Mouse (Mus musculus) adrenal gland, adult 18-20 months (tissue): ENCODE data around the gene Sept3. TPM values are rescaled to one million over a fixed set of nuclear protein-coding genes. Genes with fewer than 3 reads are reported as not detected.

Experiments used
- DNase-seq, 2 experiments: peaks; one replicate each; pipeline ENCODE4 v3.0.0; 2021 to 2022; ENCODE audit warnings: low spot score in 2 of 2
- total RNA-seq, 2 experiments: library from RNA; stranded (reverse); gene quantifications; 1 replicate in 1 of 2; 2 replicates in 1 of 2; pipeline ENCODE4 v1.2.3; 2021

Gene Sept3
- total RNA-seq, 2 experiments from 2014 or later: 3.4 to 3.8 TPM

GRCm38 (mm10) chr15:82268783-82269182, 5.9 kb upstream of the Sept3 start:
- DNase-seq: no peak

DNA sequence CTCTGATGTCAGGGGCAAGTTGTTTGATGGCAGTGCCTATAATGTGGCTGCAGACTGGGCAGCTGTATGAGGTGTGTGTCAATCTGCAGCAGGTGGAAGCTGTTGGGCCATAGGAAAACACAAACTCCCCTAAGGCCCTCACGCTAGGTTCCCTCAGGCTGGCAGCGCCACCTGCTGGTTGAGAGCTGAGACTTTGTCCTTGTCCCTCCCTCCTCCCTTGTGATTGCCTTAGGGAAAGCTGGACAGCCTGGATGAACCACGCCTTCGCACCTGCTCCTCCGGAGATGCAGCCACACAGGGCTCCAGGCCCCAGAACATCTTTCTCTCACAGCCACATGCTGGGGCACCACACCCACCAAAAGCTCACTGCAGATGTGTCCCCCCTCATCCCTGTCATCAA, 3.5 kb upstream of the Sept3 start:
- peak; percentile 65 to 74 for DNase-seq

GRCm38 (mm10) chr15:82272295-82272694, 2.4 kb upstream of the Sept3 start:
- no peak for DNase-seq

DNA sequence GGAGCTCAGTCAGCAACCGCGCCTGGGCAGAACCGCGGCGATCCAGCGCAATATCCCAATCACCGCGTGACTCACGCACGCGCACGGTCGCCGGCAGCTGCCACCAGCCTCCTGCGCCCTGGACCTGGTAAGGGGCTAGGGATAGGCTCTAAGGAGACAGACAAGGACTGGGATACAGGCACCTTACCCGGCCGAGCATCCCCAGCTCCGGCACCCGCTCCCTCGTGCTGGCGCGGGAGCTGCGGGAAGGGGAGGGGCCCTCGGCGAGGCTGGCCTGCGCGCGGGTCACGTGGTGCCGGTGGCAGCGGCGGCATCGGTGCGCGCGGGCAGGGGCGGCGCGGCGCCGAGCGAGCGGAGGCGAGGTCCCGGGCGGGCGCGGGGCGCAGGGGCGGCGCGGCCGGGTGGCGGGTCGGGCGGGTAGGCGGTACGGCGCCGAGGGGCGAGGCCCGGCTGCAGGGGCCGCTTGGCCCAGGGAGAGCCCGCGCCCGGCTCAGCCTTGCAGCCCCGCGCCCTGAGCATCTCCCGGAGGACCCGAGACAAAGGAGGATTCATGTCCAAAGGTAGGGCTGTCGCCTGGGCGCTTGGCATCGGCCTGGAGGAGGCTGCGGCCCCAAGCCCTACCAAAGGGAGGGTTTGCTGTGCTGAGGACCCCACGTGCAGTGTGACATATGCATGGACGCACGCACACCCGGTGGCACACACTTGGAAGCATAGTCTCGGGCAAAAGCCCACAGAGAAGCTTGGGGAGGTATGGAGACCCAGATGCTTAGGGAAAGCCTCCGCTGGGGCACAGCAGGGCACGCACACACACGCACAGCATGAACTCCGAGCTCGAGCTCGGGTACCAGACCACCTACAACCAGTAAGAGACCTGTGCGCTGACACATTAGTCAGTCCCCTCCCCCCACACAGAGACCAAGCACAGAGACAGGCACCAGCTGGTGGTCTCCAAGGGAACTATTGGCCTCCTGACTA, 521 bp downstream of the Sept3 start:
- peak; percentile 46 to 53 for DNase-seq

GRCm38 (mm10) chr15:82277591-82277990, 2.9 kb downstream of the Sept3 start:
- DNase-seq: no peak

GRCm38 (mm10) chr15:82280638-82281037, 5.9 kb downstream of the Sept3 start:
- DNase-seq: no peak

- no peak for DNase-seq
Measured at GRCm38 (mm10) chr15:82286157-82286556, 11.5 kb downstream of the Sept3 start.

DNA sequence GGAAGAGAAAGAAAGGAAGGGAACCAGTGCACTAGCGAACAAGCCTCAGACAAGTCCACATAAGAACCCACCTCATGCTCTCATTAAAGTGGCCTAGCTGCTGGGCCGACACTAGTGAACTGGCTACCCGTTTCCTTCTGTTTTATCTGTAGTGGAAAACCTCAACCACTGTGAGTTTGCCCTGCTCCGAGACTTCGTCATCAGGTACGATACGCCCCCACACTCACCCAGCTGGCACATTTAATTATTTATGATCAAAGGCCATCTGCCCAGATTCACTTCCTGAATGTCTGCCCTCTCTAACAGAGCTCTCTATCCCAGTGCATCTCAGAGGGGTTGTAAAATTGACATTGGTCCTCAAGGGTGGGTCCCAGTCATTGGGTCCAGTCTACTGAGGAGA, 15.6 kb downstream of the Sept3 start:
- DNase-seq: no peak

GRCm38 (mm10) chr15:82292851-82293250, 18.2 kb downstream of the Sept3 start:
- no peak for DNase-seq

GRCm38 (mm10) chr15:82293271-82293711, 18.6 kb downstream of the Sept3 start:
- no peak for DNase-seq

DNA sequence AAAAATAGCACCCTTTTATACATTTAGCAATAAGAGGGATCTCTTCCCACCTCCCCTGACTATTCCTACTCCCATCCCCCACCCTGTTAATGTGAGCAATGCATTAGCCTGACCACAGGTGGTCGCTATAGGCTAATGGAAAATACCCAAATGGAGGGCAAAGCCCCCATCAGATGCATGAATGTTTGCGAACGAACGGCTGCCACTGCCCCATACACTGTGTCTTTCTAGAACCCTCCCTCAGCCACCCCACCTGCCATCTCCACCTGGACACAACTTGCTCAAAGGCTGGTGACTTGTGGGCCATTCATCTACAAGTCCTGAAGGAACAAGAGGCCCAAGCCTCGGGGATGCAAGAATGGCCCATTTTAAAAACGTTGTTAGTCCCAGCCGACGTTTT, 19.4 kb downstream of the Sept3 start:
- no peak for DNase-seq

DNA sequence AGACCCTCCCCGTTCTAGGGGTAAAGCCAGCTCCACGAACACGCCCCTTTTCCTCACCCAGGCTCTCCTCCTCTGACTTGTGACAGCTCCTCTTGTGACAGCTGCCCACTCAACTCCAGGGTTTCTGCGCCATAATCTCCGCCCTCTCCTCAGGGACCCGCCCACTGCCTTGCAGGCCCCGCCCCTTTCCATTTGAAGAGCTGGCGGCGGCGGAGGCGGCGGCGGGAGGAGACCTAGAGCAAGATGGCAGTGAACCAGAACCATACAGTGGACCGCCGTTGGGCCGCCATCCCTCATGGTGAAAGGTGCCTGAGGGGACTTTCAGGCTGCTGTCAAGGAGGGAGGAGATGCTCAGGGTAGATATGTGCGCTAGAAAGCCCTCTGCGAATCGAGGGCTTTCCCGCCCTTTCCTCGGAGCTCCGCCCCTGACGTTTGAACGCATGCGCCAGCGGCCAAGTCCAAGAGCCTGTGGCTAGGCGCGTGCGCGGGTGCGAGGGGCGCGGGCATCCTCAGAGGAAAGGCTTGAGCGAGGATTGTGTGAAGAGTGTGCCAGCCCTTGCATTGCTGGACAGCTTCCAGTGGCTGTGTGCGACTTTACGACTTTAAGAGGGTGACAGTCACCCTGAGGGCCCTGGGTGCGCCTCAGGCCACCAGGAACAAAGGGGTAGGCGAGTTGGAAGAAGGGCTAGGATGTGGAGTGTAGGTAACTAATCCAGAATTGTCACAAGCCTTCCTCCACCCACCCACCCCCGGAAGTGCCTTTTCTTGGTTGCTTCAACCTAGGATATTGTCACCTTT, 24.3 kb downstream of the Sept3 start, which contains the start of gene Wbp2nl:
TSS of gene Wbp2nl (plus strand) at position 191 of the 798 bp plus-strand sequence.
- no peak for DNase-seq

- no peak for DNase-seq
Measured at GRCm38 (mm10) chr15:82307107-82307506, 32.4 kb downstream of the Sept3 start.

- no peak for DNase-seq
Measured at GRCm38 (mm10) chr15:82308416-82308815, 33.7 kb downstream of the Sept3 start.

DNA sequence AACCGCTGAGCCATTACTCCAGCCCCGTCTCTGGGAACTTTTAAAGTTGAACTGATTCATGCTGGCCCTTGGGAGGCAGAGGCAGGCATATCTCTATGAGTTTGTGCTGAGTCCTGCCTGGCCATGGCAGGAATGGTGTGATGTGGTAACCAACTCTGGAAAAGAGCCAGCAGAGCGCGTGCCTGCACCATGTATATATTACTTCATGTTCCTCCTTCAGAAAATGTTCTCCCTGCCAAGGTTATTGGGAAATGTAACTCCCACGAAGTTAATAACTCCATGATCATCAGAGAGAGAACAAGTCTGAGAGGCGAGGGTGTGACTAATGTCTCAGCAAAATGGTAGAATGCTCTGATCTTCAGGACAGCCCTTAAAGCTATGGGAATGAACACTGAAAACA, 43.1 kb downstream of the Sept3 start:
- DNase-seq: no peak

- DNase-seq: no peak
Measured at GRCm38 (mm10) chr15:82319613-82320012, 44.9 kb downstream of the Sept3 start.

DNA sequence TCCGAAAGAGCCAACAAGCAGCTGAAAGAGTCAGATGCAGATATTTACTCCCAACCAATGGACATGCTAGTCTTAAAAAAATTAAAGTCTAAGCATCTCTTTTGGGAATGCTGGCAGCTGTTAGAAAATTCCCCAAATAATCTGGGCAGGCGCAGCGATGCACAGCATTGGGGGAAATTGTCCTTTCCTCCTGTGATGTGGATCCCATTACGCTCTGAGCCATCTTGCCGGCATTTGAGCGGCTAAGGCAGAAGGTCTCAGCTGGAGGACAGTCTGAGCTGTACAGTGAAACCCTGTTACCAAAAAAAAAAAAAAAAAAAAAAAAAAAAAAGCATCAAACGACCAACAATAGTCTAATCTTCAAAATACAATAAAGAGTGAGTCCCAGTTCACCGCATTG, 47.5 kb downstream of the Sept3 start:
- no peak for DNase-seq

DNA sequence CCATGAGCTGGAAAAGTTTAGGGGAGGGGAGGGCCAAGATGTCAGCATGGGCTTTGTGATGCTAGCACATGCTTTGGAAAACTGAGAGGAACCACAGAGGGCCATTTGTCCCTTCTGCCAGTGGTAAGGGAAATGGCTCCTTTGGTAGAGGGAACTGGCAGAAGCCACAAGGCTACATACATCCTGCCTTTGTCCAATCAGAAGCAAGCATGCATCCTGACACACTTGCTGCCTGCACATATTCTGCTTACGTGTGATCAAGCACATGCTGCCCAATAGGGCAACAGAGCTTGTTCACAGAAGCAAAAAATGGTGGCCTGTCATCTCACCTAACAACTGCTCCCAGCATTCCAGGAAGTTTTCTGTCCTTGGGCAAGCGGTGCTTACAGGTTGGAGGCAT, 50.7 kb downstream of the Sept3 start:
- no peak for DNase-seq

DNA sequence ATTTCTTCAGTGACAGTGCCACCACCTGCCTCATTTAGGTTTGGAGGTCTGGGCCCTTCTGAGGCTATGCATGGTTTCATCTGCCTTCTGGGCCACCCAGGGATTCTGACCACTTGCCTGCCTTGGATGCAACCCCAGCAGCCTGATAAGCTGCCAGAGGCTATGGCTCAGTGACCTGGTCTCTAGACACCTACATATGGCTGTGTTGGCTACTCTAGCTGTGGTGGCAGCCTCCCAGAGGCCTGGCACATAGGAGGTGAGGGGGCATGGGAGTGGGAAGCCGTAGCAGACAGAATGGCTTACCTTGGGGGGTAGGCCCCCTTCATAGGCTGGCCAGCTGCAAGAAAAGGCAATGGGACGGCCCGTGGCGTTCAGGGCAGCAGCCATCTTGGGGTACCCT, 60.5 kb downstream of the Sept3 start:
- no peak for DNase-seq

GRCm38 (mm10) chr15:82336629-82337028, 61.9 kb downstream of the Sept3 start:
- DNase-seq: no peak

DNA sequence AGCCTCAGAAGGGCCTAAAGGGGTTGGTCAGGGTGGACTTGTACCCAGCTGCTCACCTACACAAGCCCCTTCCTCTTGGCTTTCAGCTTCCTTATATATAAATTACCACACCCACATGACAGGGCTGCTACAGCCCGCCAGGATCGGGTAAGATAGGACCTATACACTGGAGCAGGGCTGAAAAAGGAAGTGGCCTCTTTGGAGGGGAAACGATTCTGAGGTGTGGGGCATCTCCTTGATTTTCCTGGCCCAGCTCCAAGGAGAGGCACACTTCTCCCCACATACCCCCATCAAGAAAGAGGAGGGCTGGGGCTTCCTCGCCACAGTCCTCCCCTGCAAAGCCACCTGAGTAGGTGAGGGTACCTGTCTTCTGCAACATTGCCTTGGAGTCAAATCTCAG, 63.2 kb downstream of the Sept3 start:
- no peak for DNase-seq

DNA sequence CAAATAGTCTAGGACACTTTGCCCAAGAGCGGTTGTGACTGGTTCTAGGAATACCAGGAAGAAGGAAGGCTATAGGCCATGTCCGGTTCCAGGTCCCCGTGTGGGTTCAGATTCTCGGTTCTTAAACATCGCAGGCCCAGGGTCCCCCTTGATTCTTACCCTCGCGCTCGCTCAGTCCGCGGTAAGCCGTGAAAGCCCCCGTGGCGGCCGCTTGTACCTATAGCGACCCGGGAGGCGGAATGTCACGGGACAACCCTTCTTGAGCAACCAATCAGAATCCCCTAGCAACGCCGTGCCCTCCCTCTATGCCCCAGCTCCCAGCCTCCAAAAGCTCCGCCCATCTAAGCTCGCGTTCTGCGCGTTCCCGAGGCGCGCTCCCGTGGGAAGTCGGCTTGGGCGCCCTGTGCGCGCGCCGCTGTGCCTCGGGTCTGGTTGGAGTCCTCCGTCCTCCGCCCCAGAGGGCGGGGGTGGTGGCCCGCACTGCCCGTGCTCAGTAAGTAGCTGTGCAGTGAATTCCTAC, 64.0 kb downstream of the Sept3 start, which contains the start of the genes Naga, Pheta2 and Smdt1:
TSS of gene Naga (minus strand) at position 333 of the 520 bp plus-strand sequence.
TSS of gene Pheta2 (plus strand) at position 350 of the 520 bp plus-strand sequence.
TSS of gene Smdt1 (plus strand) at position 367 of the 520 bp plus-strand sequence.
- DNase-seq: peak; percentile 96 to 97
